Mouse (Mus musculus) limb, embryonic 13.5 days (tissue): ENCODE measurements around the gene Ptpn5. TPM values are rescaled to one million over a fixed set of nuclear protein-coding genes. Genes with fewer than 3 reads are reported as not detected.

Experiments
- microRNA-seq: library from miRNA; unstranded; fragments of <30 nt; microRNA quantifications from one replicate; pipeline ENCODE4, GENCODE M21; 2016
- polyA plus RNA-seq: library from polyadenylated mRNA; unstranded; fragments of >200 nt; fragmentation: Nextera tagmentation; extraction: Ambion mirVana; gene quantifications from 2 replicates; pipeline ENCODE4 v1.2.1, GENCODE M21; 2015

The Ptpn5 gene
- polyA plus RNA-seq, 1 experiment from 2014 or later: 0.38 TPM

Small RNA genes lying within 50 kb of the gene (microRNA-seq; reads per million reads assigned to microRNA genes)
- gene Mir7056: not detected

Other genes starting within 250 kb of the Ptpn5 start
- gene Tsg101, start 213.7 kb downstream of the Ptpn5 start, polyA plus RNA-seq: 208 and 222 TPM in 2 replicates
- gene Uevld, start 175.2 kb downstream of the Ptpn5 start, polyA plus RNA-seq: 10.3 and 10.8 TPM in 2 replicates
- not detected in 2 replicates for gene Gm9999, start 150.1 kb downstream of the Ptpn5 start, polyA plus RNA-seq
- 20.3 and 21.8 TPM in 2 replicates for gene Spty2d1, start 125.3 kb downstream of the Ptpn5 start, polyA plus RNA-seq
- gene Tmem86a, start 83.1 kb downstream of the Ptpn5 start, polyA plus RNA-seq: 28.9 and 29.3 TPM in 2 replicates
- not detected in 2 replicates for gene Mrgpra6, start 71.2 kb upstream of the Ptpn5 start, polyA plus RNA-seq
- not detected in 2 replicates for gene Mrgpra9, start 119.2 kb upstream of the Ptpn5 start, polyA plus RNA-seq
- not detected in 2 replicates for gene Mrgpra1, start 220.6 kb upstream of the Ptpn5 start, polyA plus RNA-seq